Mouse (Mus musculus) neural tube, embryonic 12.5 days (tissue): Measurements from ENCODE around the gene Asic2. TPM values are rescaled to one million over a fixed set of nuclear protein-coding genes. Genes with fewer than 3 reads are reported as not detected.

Experiments
- ATAC-seq: fragments of 200-750 bp; cut with Nextera tagmentation; 2 replicates; pipeline ENCODE4 v1.8.0; 2017; ENCODE audit warnings: low read depth, mild to moderate bottlenecking, moderate TSS enrichment, moderate library complexity; ENCODE audit not compliant: low FRiP score
- H3K27ac ChIP-seq: fragments of 300-500 bp; sonication (generic); 2 replicates; pipeline ENCODE4 v1.5.1; 2016
- H3K27me3 ChIP-seq: fragments of 300-500 bp; sonication (generic); replicated peaks from 2 replicates; pipeline ENCODE4 v1.6.1; 2016; ENCODE audit warnings: mild to moderate bottlenecking
- H3K36me3 ChIP-seq: fragments of 300-500 bp; sonication (generic); 2 replicates; pipeline ENCODE4 v1.6.1; 2016; ENCODE audit warnings: mild to moderate bottlenecking
- H3K4me1 ChIP-seq: fragments of 300-500 bp; sonication (generic); 2 replicates; pipeline ENCODE4 v1.6.1; 2016
- H3K4me2 ChIP-seq: fragments of 300-500 bp; sonication (generic); replicated peaks from 2 replicates; pipeline ENCODE4 v1.6.1; 2016; ENCODE audit warnings: mild to moderate bottlenecking
- H3K4me3 ChIP-seq: fragments of 300-500 bp; sonication (generic); 2 replicates; pipeline ENCODE4 v1.5.1; 2016
- H3K9ac ChIP-seq: fragments of 300-500 bp; sonication (generic); 2 replicates; pipeline ENCODE4 v1.6.1; 2016; ENCODE audit warnings: mild to moderate bottlenecking
- H3K9me3 ChIP-seq: fragments of 300-500 bp; sonication (generic); 2 replicates; pipeline ENCODE4 v1.6.1; 2016; ENCODE audit warnings: mild to moderate bottlenecking
- WGBS: fragments of 180-500 bp; shearing (Covaris S2); methylation state at CpG from one replicate; pipeline ENCODE4 v1.1.7; 2016; 5-methylcytosine and 5-hydroxymethylcytosine counted together
- polyA plus RNA-seq: library from polyadenylated mRNA; unstranded; fragments of >200 nt; fragmentation: Nextera tagmentation; extraction: Ambion mirVana; gene quantifications from 2 replicates; pipeline ENCODE4 v1.2.1, GENCODE M21; 2016

Asic2 gene
- polyA plus RNA-seq, 1 experiment from 2014 or later: 8.4 TPM

DNA sequence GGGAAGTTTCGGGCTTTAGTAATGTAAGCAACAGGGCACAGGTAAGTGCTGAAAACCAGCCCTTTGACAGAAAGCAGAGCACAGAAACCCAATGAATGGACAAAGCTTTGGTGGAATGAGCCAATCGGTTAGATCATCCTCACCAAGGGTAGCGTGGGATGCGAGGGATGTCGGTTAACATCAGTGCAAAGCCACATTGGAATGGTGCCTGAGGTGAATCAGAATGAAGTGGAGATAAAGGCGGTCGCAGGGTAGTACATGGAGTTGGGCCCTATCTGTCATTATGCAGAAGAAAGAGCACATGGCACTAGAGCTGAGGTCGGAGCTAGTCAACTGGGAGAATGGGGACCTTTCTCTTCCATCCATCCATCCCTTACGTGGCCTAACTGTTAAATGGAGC lies 383.8 kb downstream of the Asic2 start:
- Histone ChIP-seq H3K9me3 (no peaks in the 10 kb centered on the region), H3K4me1 (no peaks in the 10 kb centered on the region), H3K36me3 (no peaks in the 10 kb centered on the region), H3K9ac (no peak overlapping the region), H3K27me3 (no peaks in the 10 kb centered on the region), H3K27ac (no peak overlapping the region), H3K4me3 (no peak overlapping the region), H3K4me2 (no peak overlapping the region)
- WGBS: 96% methylated on average over 9 of the region's 9 CpGs
- no peak for ATAC-seq

DNA sequence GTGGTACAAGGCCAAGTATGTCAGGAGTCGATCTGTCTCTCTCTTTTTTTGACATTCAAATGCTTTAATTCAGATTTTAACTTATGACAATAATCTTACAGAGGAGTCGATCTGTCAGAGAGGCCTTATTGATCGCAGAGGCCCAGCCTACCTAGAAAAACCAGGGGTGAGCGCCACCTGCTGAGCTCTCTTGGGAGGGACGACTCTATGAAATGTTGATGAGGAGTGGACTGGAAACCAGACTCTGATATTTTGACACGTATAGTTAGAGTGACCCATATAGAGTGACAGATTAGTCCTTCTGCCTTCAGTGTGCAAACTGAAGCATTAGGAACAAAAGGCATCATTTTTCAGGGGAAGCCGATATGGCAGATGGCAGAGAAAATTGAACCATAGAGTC lies 385.1 kb downstream of the Asic2 start:
- WGBS: 64% methylated on average over 7 of the region's 7 CpGs
- Histone ChIP-seq H3K4me2 (no peak overlapping the region), H3K36me3 (no peaks in the 10 kb centered on the region), H3K27me3 (no peaks in the 10 kb centered on the region), H3K9me3 (no peaks in the 10 kb centered on the region), H3K4me1 (peaks cover 3% of the 10 kb centered on the region; the same call in 1 of the 2 replicates), H3K4me3 (no peak overlapping the region), H3K9ac (no peak overlapping the region), H3K27ac (no peak overlapping the region)
- ATAC-seq: no peak

DNA sequence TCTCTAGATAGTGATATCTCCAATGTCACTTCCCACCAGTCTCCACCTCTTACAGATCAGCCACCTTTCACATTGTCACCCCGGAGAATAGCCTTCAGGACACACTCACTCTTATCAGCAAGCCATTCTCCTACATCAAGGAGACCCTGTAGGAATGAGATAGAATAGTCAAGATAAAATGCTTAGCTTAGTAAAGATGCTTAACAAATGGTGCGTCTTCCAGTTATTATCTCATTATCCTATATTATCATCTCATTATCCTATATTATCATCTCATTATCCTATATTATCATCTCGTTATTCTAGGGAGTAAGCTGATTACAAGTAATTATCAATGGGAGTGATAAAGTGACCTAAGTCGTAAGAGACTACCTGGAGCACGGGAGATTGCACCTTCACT lies 386.1 kb downstream of the Asic2 start:
- no peaks in the 10 kb centered on the region for H3K27me3 ChIP-seq
- no peaks in the 10 kb centered on the region for H3K36me3 ChIP-seq
- WGBS: 63% methylated on average over 5 of the region's 5 CpGs
- H3K27ac ChIP-seq: no peak overlapping the region
- no peaks in the 10 kb centered on the region for H3K9me3 ChIP-seq
- peaks cover 3% of the 10 kb centered on the region; the same call in 1 of the 2 replicates for H3K4me1 ChIP-seq
- H3K4me2 ChIP-seq: no peak overlapping the region
- no peak overlapping the region for H3K4me3 ChIP-seq
- no peak overlapping the region for H3K9ac ChIP-seq
- no peak for ATAC-seq

DNA sequence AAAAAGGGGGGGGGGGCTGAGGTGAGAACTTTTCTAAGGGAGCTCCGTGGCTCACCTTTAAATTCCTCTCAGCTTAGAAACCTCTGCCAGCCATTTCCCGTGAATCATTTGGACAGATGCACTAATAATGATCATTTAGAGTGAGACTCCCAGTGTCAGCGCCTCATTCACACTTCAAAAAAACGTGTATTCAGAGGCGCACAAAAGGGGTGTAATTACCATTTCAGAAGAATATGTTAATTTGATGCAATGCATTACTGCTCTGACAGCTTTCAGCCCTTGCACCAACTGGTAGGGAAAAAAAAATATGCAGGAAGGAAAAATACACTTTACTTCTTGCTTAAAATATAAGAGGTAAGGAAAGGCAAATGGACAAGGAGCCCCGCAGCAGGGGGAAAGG lies 388.5 kb downstream of the Asic2 start:
- no peak for ATAC-seq
- Histone ChIP-seq H3K4me2 (no peak overlapping the region), H3K27me3 (no peaks in the 10 kb centered on the region), H3K4me1 (peaks cover 3% of the 10 kb centered on the region; the same call in 1 of the 2 replicates), H3K9ac (no peak overlapping the region), H3K36me3 (no peaks in the 10 kb centered on the region), H3K4me3 (no peak overlapping the region), H3K27ac (no peak overlapping the region), H3K9me3 (no peaks in the 10 kb centered on the region)
- 10% methylated on average over 6 of the region's 6 CpGs for WGBS

DNA sequence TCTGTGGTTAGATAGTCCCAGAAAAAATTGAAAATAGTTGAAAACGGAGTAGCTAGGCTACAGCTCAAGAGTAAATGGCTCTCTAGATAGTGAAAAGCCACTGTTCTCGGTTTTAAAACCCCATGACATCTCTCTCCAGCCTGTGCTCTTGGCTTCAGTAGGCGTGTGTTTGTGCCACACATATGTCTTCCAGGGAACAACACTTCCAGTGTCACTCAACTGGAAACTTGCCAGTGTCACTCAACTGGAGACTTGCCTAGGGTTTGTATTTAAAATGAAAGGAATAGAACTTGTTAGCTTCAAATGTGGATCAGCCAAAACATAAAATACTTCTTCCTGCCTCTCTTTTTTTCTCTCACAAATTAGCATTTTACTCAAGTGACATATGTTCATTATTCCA lies 397.9 kb downstream of the Asic2 start:
- no peak overlapping the region for H3K4me2 ChIP-seq
- no peak overlapping the region for H3K9ac ChIP-seq
- H3K36me3 ChIP-seq: no peaks in the 10 kb centered on the region
- 70% methylated on average over 3 of the region's 3 CpGs for WGBS
- H3K27me3 ChIP-seq: no peaks in the 10 kb centered on the region
- no peak overlapping the region for H3K27ac ChIP-seq
- H3K4me3 ChIP-seq: no peak overlapping the region
- no peaks in the 10 kb centered on the region for H3K9me3 ChIP-seq
- H3K4me1 ChIP-seq: no peaks in the 10 kb centered on the region
- no peak for ATAC-seq

DNA sequence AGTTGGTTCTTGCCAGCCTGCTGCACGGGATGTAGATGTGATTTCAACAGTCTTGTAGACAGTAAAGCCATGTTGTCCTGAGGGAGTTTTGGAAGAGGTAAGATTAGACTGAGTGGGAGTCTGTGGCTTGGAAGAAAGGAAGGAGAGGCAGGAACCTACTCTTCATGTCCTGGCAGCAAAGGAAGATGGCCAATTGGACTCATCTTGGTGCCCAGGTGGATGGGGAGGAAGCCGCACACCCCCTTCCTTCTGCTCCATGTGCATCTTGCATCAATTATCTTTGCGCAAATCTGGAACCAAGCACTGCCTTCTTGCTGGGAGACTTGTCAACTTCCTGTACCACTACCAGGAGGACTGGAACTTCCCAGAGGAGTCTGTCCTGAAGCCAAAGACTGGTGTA lies 403.4 kb downstream of the Asic2 start:
- no peak overlapping the region for H3K4me3 ChIP-seq
- H3K36me3 ChIP-seq: no peaks in the 10 kb centered on the region
- H3K4me1 ChIP-seq: no peaks in the 10 kb centered on the region
- H3K9ac ChIP-seq: no peak overlapping the region
- H3K9me3 ChIP-seq: no peaks in the 10 kb centered on the region
- H3K27ac ChIP-seq: no peak overlapping the region
- no peak for ATAC-seq
- H3K4me2 ChIP-seq: no peak overlapping the region
- H3K27me3 ChIP-seq: no peaks in the 10 kb centered on the region
- 86% methylated on average over 3 of the region's 3 CpGs for WGBS

DNA sequence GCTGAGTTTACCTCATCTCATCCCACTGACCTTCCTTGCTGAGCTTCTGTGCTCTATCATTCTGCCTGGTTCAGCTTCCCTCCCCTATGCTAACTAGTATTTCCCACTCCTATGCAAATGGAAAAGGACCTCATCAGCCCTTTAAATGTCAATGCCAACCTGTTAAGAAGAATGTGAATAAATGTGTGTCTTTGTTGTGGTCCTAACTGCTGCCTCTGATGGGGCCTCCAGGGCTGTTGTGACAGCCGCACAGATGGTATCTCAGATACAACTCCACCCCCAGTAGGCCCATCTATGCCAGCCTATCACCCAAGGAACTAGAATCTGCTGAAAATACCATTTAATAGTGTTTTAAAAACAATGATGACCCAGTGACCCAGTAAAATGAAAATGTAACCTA lies 407.9 kb downstream of the Asic2 start:
- no peak overlapping the region for H3K4me3 ChIP-seq
- H3K9me3 ChIP-seq: no peaks in the 10 kb centered on the region
- no peaks in the 10 kb centered on the region for H3K27me3 ChIP-seq
- H3K36me3 ChIP-seq: no peaks in the 10 kb centered on the region
- H3K4me2 ChIP-seq: no peak overlapping the region
- H3K4me1 ChIP-seq: no peaks in the 10 kb centered on the region
- WGBS: 80% methylated on average over 1 of the region's 1 CpGs
- no peak overlapping the region for H3K9ac ChIP-seq
- H3K27ac ChIP-seq: no peak overlapping the region
- ATAC-seq: no peak

DNA sequence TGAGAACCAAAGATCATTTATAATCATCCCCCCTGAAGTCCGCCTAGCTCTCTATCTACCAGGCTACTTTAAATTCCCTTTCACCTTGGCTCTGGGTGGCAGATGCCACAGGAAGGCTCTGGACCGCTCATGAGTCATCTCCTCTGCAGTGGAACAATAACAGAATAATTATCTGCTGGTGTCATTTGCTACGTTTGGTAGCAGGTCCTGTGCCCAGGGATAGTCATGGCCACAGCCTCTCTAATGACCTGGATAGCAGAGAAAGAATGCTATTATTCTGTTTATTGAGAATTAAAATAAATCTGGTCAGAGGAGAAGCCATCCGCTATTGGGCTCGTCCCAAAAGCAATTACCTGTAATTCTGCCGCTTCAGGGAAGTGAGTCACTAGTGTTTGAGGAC lies 425.1 kb downstream of the Asic2 start:
- Histone ChIP-seq H3K9me3 (no peaks in the 10 kb centered on the region), H3K27me3 (no peaks in the 10 kb centered on the region), H3K4me3 (no peak overlapping the region), H3K4me2 (no peak overlapping the region), H3K36me3 (no peaks in the 10 kb centered on the region), H3K9ac (no peak overlapping the region), H3K27ac (no peak overlapping the region), H3K4me1 (no peaks in the 10 kb centered on the region)
- WGBS: 83% methylated on average over 6 of the region's 6 CpGs
- no peak for ATAC-seq

DNA sequence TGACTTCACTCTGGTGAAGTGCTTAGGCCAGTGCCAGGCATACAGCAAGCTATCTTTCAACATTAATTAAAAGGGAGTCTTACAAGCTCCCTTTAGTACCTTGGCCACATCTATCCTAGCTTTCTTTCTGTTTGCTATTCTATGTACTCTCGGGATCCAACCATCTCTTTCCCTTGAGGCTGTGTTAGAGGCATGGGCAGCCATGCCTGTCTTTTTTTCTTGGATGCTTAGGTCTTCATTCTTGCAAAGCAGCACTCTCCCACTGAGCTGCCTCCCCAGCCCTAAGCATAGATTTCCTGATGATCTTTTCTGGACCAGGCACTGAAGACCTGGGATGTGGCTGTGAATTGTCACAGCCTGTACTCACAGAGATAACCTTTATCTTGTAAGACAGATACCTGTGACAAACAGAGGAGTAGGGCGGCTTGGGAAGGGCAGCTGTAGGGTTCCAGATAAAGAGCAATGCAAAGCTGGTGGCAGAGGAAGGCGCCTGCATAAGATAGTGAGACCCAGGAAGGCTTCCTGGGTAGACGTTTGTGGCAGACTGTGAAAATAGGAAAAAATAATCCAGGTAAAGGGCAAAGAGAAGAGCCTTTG lies 433.0 kb downstream of the Asic2 start:
- Histone ChIP-seq H3K9ac (no peak overlapping the region), H3K4me2 (no peak overlapping the region), H3K36me3 (no peaks in the 10 kb centered on the region), H3K27ac (no peak overlapping the region), H3K4me3 (no peak overlapping the region), H3K4me1 (peaks cover 4% of the 10 kb centered on the region; the same call in 1 of the 2 replicates), H3K27me3 (no peaks in the 10 kb centered on the region), H3K9me3 (no peaks in the 10 kb centered on the region)
- 80% methylated on average over 4 of the region's 4 CpGs for WGBS
- no peak for ATAC-seq

DNA sequence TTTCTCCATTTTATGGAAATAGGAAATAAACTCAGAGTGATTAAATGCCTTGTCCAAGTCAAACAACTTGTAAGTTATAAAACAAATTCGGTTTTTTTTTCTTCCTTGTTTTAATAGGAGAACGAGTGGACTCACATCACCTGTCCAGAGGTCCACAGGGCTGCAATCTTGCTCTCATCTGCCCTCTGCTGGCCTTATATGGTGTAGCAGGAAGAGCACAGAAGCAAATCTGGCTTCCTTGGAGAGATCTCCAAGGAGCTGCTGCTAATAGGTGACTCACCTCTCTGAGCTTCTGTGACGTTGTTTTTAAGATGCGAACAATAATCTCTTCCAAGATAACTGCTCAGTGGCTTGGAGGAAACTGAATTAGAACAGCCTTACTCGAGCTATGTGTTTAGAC lies 433.6 kb downstream of the Asic2 start:
- no peak overlapping the region for H3K27ac ChIP-seq
- no peaks in the 10 kb centered on the region for H3K36me3 ChIP-seq
- H3K9ac ChIP-seq: no peak overlapping the region
- no peak overlapping the region for H3K4me3 ChIP-seq
- H3K9me3 ChIP-seq: no peaks in the 10 kb centered on the region
- H3K27me3 ChIP-seq: no peaks in the 10 kb centered on the region
- ATAC-seq: no peak
- WGBS: 24% methylated on average over 5 of the region's 5 CpGs
- peaks cover 4% of the 10 kb centered on the region; the same call in 1 of the 2 replicates for H3K4me1 ChIP-seq
- no peak overlapping the region for H3K4me2 ChIP-seq

DNA sequence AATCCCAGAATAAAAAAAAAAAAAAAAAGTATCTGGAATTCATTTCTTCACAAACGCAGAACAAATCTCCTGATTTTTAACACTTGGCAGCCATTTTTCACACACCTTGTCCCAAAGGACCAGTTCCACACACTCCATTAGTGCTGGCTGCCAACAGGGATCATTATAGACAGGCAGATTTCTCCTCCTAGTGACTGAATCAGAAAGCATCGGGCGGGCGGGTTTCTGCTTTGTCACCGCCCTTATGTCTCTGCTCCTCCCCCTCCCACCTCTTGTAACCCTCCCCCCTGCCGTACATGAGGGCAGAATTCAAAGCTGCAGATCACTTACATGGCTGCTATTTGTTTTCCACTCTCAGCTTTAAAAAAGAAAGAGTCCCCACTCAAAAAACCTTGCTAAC lies 436.4 kb downstream of the Asic2 start:
- H3K9ac ChIP-seq: no peak overlapping the region
- H3K4me2 ChIP-seq: 0 out of 2 replicates have a peak overlapping the region, but pooled peaks have one; percentile 4
- ATAC-seq: 0 out of 2 replicates have a peak, but pooled peaks have one; percentile 33
- no peaks in the 10 kb centered on the region for H3K27me3 ChIP-seq
- no peak overlapping the region for H3K4me3 ChIP-seq
- WGBS: 2% methylated on average over 6 of the region's 6 CpGs
- H3K4me1 ChIP-seq: peaks cover 4% of the 10 kb centered on the region; the same call in 1 of the 2 replicates
- no peak overlapping the region for H3K27ac ChIP-seq
- H3K36me3 ChIP-seq: no peaks in the 10 kb centered on the region
- H3K9me3 ChIP-seq: no peaks in the 10 kb centered on the region

DNA sequence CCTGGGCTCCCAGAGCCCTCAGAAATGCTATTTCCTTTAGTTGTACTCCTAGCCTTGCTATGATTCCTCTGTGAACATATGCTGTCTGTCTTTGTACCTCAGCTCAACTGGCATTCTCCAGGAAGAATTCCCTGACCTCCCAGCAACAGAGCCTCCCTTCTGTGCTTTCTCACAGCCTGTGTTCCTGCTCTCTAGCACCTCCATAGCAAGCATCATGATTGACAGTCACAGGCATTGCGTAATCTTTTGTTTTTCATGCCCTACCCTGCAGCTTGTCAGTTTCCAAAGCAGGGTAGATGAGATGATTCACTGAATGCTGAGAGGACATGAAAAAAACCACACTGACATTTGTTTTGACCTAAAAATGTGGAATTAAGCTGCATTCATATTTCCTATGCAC lies 445.3 kb downstream of the Asic2 start:
- Histone ChIP-seq H3K4me2 (no peak overlapping the region), H3K9ac (no peak overlapping the region)
- no peak for ATAC-seq

DNA sequence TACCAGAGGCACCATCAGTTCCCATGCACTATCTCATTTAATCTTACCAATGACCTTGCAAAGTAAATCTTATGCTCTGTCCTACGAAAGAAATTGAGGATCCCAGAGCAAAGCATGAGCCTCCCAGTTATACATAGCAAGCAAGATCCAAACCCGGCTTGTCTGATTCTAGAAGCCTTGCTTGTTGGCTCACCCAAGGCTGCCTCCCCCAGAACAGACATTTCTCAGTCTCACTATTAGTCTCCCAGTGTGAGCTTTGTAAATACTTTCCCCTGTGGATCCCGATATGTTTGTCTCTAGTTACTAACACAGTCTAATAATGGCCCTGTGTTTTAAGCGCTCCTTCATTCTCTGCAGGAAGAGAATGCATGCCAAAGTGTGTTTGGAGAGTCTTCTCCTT lies 446.4 kb downstream of the Asic2 start:
- Histone ChIP-seq H3K27me3 (no peaks in the 10 kb centered on the region), H3K27ac (no peak overlapping the region), H3K4me3 (no peak overlapping the region)

More for the DNA sequence above, 445.3 kb downstream of the Asic2 start:
- H3K4me1 ChIP-seq: peaks cover 20% of the 10 kb centered on the region
- no peak overlapping the region for H3K4me3 ChIP-seq
- H3K27ac ChIP-seq: no peak overlapping the region
- no peaks in the 10 kb centered on the region for H3K9me3 ChIP-seq
- no peaks in the 10 kb centered on the region for H3K27me3 ChIP-seq
- H3K36me3 ChIP-seq: no peaks in the 10 kb centered on the region
- 63% methylated on average over 1 of the region's 1 CpGs for WGBS

More for the DNA sequence above, 446.4 kb downstream of the Asic2 start:
- H3K4me1 ChIP-seq: peaks cover 21% of the 10 kb centered on the region
- H3K9ac ChIP-seq: no peak overlapping the region
- no peak overlapping the region for H3K4me2 ChIP-seq
- no peaks in the 10 kb centered on the region for H3K36me3 ChIP-seq
- 88% methylated on average over 4 of the region's 4 CpGs for WGBS
- no peaks in the 10 kb centered on the region for H3K9me3 ChIP-seq
- ATAC-seq: no peak
